Mouse (Mus musculus): ENCODE results near the gene 4930452B06Rik. TPM values are rescaled to one million over a fixed set of nuclear protein-coding genes. Genes with fewer than 3 reads are reported as not detected.

Gene 4930452B06Rik
- total and polyA plus RNA-seq, 2 experiments, result 0.77 to 1.8 TPM

GRCm38 (mm10) chr14:8429767-8430166, 236.3 kb downstream of the 4930452B06Rik start:
- WGBS, result 68% methylated on average over 2 of the region's 2 CpGs
- Histone ChIP-seq H3K4me3 (ENCODE audit: insufficient read depth, low read depth, low read length) (no peak overlapping the region), H3K9ac (ENCODE audit: low read depth, low read length) (no peak overlapping the region), H3K27me3 (ENCODE audit: control insufficient read depth, insufficient read depth, low read length) (no peaks in the 10 kb centered on the region), H3K79me2 (ENCODE audit: control insufficient read depth, insufficient read depth, low read length) (no peaks in the 10 kb centered on the region), H3K27ac (replicated peaks; ENCODE audit: insufficient read depth, low read depth, low read length) (no peak overlapping the region), H3K36me3 (ENCODE audit: control insufficient read depth, insufficient read depth, low read length) (no peaks in the 10 kb centered on the region), H3K4me1 (ENCODE audit: control insufficient read depth, insufficient read depth, low read length) (peaks cover 16% of the 10 kb centered on the region; the same call in 1 of the 2 replicates)
- DNase-seq (ENCODE audit: extremely low read depth, low read depth, low spot score), result no peak
- TF ChIP-seq POLR2A (IDR thresholded peaks at IDR 0.05; ENCODE audit: extremely low read depth, insufficient read depth, low read length), result no peak
- no peak for TF ChIP-seq CTCF (IDR thresholded peaks at IDR 0.05; ENCODE audit: low read depth, low read length)

- Histone ChIP-seq H3K27me3 (ENCODE audit: control insufficient read depth, insufficient read depth, low read length) (no peaks in the 10 kb centered on the region), H3K36me3 (ENCODE audit: control insufficient read depth, insufficient read depth, low read length) (no peaks in the 10 kb centered on the region), H3K27ac (replicated peaks; ENCODE audit: insufficient read depth, low read depth, low read length) (no peak overlapping the region), H3K79me2 (ENCODE audit: control insufficient read depth, insufficient read depth, low read length) (no peaks in the 10 kb centered on the region), H3K4me3 (ENCODE audit: insufficient read depth, low read depth, low read length) (no peak overlapping the region), H3K9ac (ENCODE audit: low read depth, low read length) (no peak overlapping the region), H3K4me1 (ENCODE audit: control insufficient read depth, insufficient read depth, low read length) (peaks cover 7% of the 10 kb centered on the region; the same call in 1 of the 2 replicates)
- DNase-seq (ENCODE audit: extremely low read depth, low read depth, low spot score), result no peak
- WGBS, result 94% methylated on average over 3 of the region's 3 CpGs
- no peak for TF ChIP-seq CTCF (IDR thresholded peaks at IDR 0.05; ENCODE audit: low read depth, low read length)
- TF ChIP-seq POLR2A (IDR thresholded peaks at IDR 0.05; ENCODE audit: extremely low read depth, insufficient read depth, low read length), result no peak
Measured at GRCm38 (mm10) chr14:8422833-8423232, 243.2 kb downstream of the 4930452B06Rik start.

GRCm38 (mm10) chr14:8421199-8421787, 244.7 kb downstream of the 4930452B06Rik start:
- TF ChIP-seq CTCF (IDR thresholded peaks at IDR 0.05; ENCODE audit: low read depth, low read length), result no peak
- TF ChIP-seq POLR2A (IDR thresholded peaks at IDR 0.05; ENCODE audit: extremely low read depth, insufficient read depth, low read length), result no peak
- Histone ChIP-seq H3K4me3 (ENCODE audit: insufficient read depth, low read depth, low read length) (no peak overlapping the region), H3K79me2 (ENCODE audit: control insufficient read depth, insufficient read depth, low read length) (no peaks in the 10 kb centered on the region), H3K36me3 (ENCODE audit: control insufficient read depth, insufficient read depth, low read length) (no peaks in the 10 kb centered on the region), H3K27ac (replicated peaks; ENCODE audit: insufficient read depth, low read depth, low read length) (no peak overlapping the region), H3K27me3 (ENCODE audit: control insufficient read depth, insufficient read depth, low read length) (no peaks in the 10 kb centered on the region), H3K4me1 (ENCODE audit: control insufficient read depth, insufficient read depth, low read length) (peaks cover 3% of the 10 kb centered on the region; the same call in 1 of the 2 replicates), H3K9ac (ENCODE audit: low read depth, low read length) (no peak overlapping the region)
- DNase-seq (ENCODE audit: extremely low read depth, low read depth, low spot score), result no peak
- 45% methylated on average over 10 of the region's 10 CpGs for WGBS

GRCm38 (mm10) chr14:8418610-8419009, 247.4 kb downstream of the 4930452B06Rik start:
- Histone ChIP-seq H3K4me1 (ENCODE audit: control insufficient read depth, insufficient read depth, low read length) (no peaks in the 10 kb centered on the region), H3K9ac (ENCODE audit: low read depth, low read length) (no peak overlapping the region), H3K27ac (replicated peaks; ENCODE audit: insufficient read depth, low read depth, low read length) (no peak overlapping the region), H3K4me3 (ENCODE audit: insufficient read depth, low read depth, low read length) (no peak overlapping the region), H3K27me3 (ENCODE audit: control insufficient read depth, insufficient read depth, low read length) (no peaks in the 10 kb centered on the region), H3K36me3 (ENCODE audit: control insufficient read depth, insufficient read depth, low read length) (no peaks in the 10 kb centered on the region), H3K79me2 (ENCODE audit: control insufficient read depth, insufficient read depth, low read length) (no peaks in the 10 kb centered on the region)
- TF ChIP-seq POLR2A (IDR thresholded peaks at IDR 0.05; ENCODE audit: extremely low read depth, insufficient read depth, low read length) (no peak), CTCF (IDR thresholded peaks at IDR 0.05; ENCODE audit: low read depth, low read length) (no peak)
- 77% methylated on average over 3 of the region's 3 CpGs for WGBS
- DNase-seq (ENCODE audit: extremely low read depth, low read depth, low spot score), result no peak

- no peaks in the 10 kb centered on the region for H3K79me2 ChIP-seq (ENCODE audit: control insufficient read depth, insufficient read depth, low read length)
- WGBS, result 84% methylated on average over 6 of the region's 6 CpGs
- no peaks in the 10 kb centered on the region for H3K4me1 ChIP-seq (ENCODE audit: control insufficient read depth, insufficient read depth, low read length)
- no peak for TF ChIP-seq POLR2A (IDR thresholded peaks at IDR 0.05; ENCODE audit: extremely low read depth, insufficient read depth, low read length)
- TF ChIP-seq CTCF (IDR thresholded peaks at IDR 0.05; ENCODE audit: low read depth, low read length), result no peak
- no peak overlapping the region for H3K9ac ChIP-seq (ENCODE audit: low read depth, low read length)
- no peak overlapping the region for H3K4me3 ChIP-seq (ENCODE audit: insufficient read depth, low read depth, low read length)
- DNase-seq (ENCODE audit: extremely low read depth, low read depth, low spot score), result no peak
- H3K36me3 ChIP-seq (ENCODE audit: control insufficient read depth, insufficient read depth, low read length), result no peaks in the 10 kb centered on the region
- no peaks in the 10 kb centered on the region for H3K27me3 ChIP-seq (ENCODE audit: control insufficient read depth, insufficient read depth, low read length)
- no peak overlapping the region for H3K27ac ChIP-seq (replicated peaks; ENCODE audit: insufficient read depth, low read depth, low read length)
Measured at GRCm38 (mm10) chr14:8405946-8406345, 260.1 kb downstream of the 4930452B06Rik start.

- H3K27ac ChIP-seq (replicated peaks; ENCODE audit: insufficient read depth, low read depth, low read length), result no peak overlapping the region
- TF ChIP-seq POLR2A (IDR thresholded peaks at IDR 0.05; ENCODE audit: extremely low read depth, insufficient read depth, low read length) (no peak), CTCF (IDR thresholded peaks at IDR 0.05; ENCODE audit: low read depth, low read length) (no peak)
- no peaks in the 10 kb centered on the region for H3K79me2 ChIP-seq (ENCODE audit: control insufficient read depth, insufficient read depth, low read length)
- WGBS, result 90% methylated on average over 3 of the region's 3 CpGs
- peaks cover 3% of the 10 kb centered on the region; the same call in 1 of the 2 replicates for H3K4me1 ChIP-seq (ENCODE audit: control insufficient read depth, insufficient read depth, low read length)
- DNase-seq (ENCODE audit: extremely low read depth, low read depth, low spot score), result no peak
- no peak overlapping the region for H3K9ac ChIP-seq (ENCODE audit: low read depth, low read length)
- no peaks in the 10 kb centered on the region for H3K36me3 ChIP-seq (ENCODE audit: control insufficient read depth, insufficient read depth, low read length)
- no peak overlapping the region for H3K4me3 ChIP-seq (ENCODE audit: insufficient read depth, low read depth, low read length)
- H3K27me3 ChIP-seq (ENCODE audit: control insufficient read depth, insufficient read depth, low read length), result no peaks in the 10 kb centered on the region
Measured at GRCm38 (mm10) chr14:8403310-8403709, 262.7 kb downstream of the 4930452B06Rik start.
